Mouse (Mus musculus): ENCODE measurements at regions not wholly inside any gene's neighbourhood (a gene's known extent, or its start where the extent isn't known, plus 50 kb on each side); places are given as distances from the start of the nearest gene placed in this dataset.

GRCm38 (mm10) chr1:127087616-127088015 lies 117.2 kb upstream of the Mgat5 start:
- TF ChIP-seq POLR2A (IDR thresholded peaks at IDR 0.05; ENCODE audit: low read depth, low read length) (no peak), CTCF (conservative IDR thresholded peaks at IDR 0.05; ENCODE audit: insufficient read depth, insufficient read length, low read depth, low read length) (no peak)

All from kidney, adult 2 months (tissue).